Mouse (Mus musculus): ENCODE measurements around the gene Gtf2ird2.

Gene Gtf2ird2

GRCm38 (mm10) chr5:134241831-134242230 is 58.0 kb downstream of the Gtf2ird2 start:
- Histone ChIP-seq H3K4me1 (replicated peaks; ENCODE audit: low read depth, low read length) (peaks cover 57% of the 10 kb centered on the region), H3K9me3 (ENCODE audit: low read length) (no peaks in the 10 kb centered on the region)
- no peak for TF ChIP-seq POU5F1 (IDR thresholded peaks at IDR 0.05; ENCODE audit: borderline replicate concordance, low read length)
- TF ChIP-seq CTCF (conservative IDR thresholded peaks at IDR 0.05; ENCODE audit: low read length): no peak
- TF ChIP-seq NANOG (IDR thresholded peaks at IDR 0.05; ENCODE audit: borderline replicate concordance, low read length): no peak

GRCm38 (mm10) chr5:134243661-134244436 is 60.0 kb downstream of the Gtf2ird2 start:
- Histone ChIP-seq H3K9me3 (ENCODE audit: low read length) (no peaks in the 10 kb centered on the region), H3K27me3 (ENCODE audit: insufficient read depth, low read length) (no peaks in the 10 kb centered on the region), H3K4me1 (replicated peaks; ENCODE audit: low read depth, low read length) (peaks cover 37% of the 10 kb centered on the region), H3K4me3 (replicated peaks; ENCODE audit: low read length) (0 out of 2 replicates have a peak overlapping the region, but pooled peaks have one; percentile 11), H3K36me3 (ENCODE audit: insufficient read depth, low read length) (peaks cover 100% of the 10 kb centered on the region)
- TF ChIP-seq CTCF (conservative IDR thresholded peaks at IDR 0.05; ENCODE audit: low read length) (no peak), NANOG (IDR thresholded peaks at IDR 0.05; ENCODE audit: borderline replicate concordance, low read length) (no peak), POU5F1 (IDR thresholded peaks at IDR 0.05; ENCODE audit: borderline replicate concordance, low read length) (no peak)

More at GRCm38 (mm10) chr5:134241831-134242230, 58.0 kb downstream of the Gtf2ird2 start:
- no peak overlapping the region for H3K4me3 ChIP-seq (replicated peaks; ENCODE audit: low read length)
- H3K27me3 ChIP-seq (ENCODE audit: insufficient read depth, low read length): no peaks in the 10 kb centered on the region
- H3K36me3 ChIP-seq (ENCODE audit: insufficient read depth, low read length): peaks cover 100% of the 10 kb centered on the region

DNA sequence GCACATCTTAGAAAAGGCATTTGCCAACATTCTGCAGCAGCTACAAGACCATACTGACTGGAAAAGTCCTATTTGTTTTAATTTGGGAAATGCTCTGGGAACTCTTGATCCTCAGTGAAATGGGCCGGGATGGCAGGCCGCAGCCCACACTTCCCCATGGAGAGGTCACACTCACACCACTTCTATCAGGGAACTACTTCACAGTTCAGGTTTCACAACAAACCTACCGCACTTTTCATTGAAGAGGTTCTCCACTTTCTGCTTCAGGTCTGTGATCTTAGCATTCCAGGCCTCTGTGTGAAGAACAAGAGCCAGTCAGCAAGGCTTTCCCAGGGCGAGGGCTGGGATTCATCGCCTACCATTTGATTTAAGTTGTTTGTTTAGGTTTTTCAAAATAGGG is 61.1 kb downstream of the Gtf2ird2 start:
- Histone ChIP-seq H3K27me3 (ENCODE audit: insufficient read depth, low read length) (no peaks in the 10 kb centered on the region), H3K4me1 (replicated peaks; ENCODE audit: low read depth, low read length) (peaks cover 28% of the 10 kb centered on the region), H3K9me3 (ENCODE audit: low read length) (no peaks in the 10 kb centered on the region), H3K36me3 (ENCODE audit: insufficient read depth, low read length) (peaks cover 100% of the 10 kb centered on the region), H3K4me3 (replicated peaks; ENCODE audit: low read length) (no peak overlapping the region)
- TF ChIP-seq NANOG (IDR thresholded peaks at IDR 0.05; ENCODE audit: borderline replicate concordance, low read length) (no peak), POU5F1 (IDR thresholded peaks at IDR 0.05; ENCODE audit: borderline replicate concordance, low read length) (no peak), CTCF (conservative IDR thresholded peaks at IDR 0.05; ENCODE audit: low read length) (no peak)

- Histone ChIP-seq H3K9me3 (ENCODE audit: low read length) (no peaks in the 10 kb centered on the region), H3K4me3 (replicated peaks; ENCODE audit: low read length) (no peak overlapping the region), H3K27me3 (ENCODE audit: insufficient read depth, low read length) (no peaks in the 10 kb centered on the region), H3K4me1 (replicated peaks; ENCODE audit: low read depth, low read length) (peaks cover 28% of the 10 kb centered on the region), H3K36me3 (ENCODE audit: insufficient read depth, low read length) (peaks cover 98% of the 10 kb centered on the region)
- no peak for TF ChIP-seq POU5F1 (IDR thresholded peaks at IDR 0.05; ENCODE audit: borderline replicate concordance, low read length)
- TF ChIP-seq CTCF (conservative IDR thresholded peaks at IDR 0.05; ENCODE audit: low read length): no peak
- no peak for TF ChIP-seq NANOG (IDR thresholded peaks at IDR 0.05; ENCODE audit: borderline replicate concordance, low read length)
These were observed 62.3 kb downstream of the Gtf2ird2 start for GRCm38 (mm10) chr5:134246146-134246545.

DNA sequence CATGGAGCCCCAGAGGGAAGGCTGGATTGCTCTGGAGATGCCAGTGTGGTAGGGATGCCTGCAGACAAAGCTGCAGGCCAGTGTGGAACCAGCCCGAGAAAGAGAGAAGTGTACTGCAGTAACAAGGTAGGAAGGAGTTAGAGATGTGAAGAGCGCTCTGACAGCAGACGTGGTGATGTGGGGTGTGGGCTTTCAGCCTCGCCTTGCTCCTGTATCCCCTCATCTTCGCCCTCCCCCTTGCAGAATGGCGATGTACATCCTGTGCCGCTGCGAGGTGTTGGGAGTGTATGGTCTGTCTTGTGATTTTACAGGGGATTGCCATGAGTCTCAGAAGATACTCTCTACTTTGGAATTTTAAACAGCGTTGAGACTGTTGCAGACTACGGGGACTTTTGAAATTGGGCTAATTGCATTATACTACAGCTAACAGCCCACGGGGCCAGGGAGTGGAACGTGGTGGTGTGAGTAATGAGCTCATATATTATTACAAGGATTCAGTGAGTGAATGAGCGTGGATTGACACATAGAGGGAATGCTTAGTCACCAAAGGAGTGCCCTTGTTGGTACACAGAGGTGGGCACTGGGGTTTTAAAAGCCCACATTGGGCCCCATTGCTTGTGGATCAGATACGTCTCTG is 64.9 kb downstream of the Gtf2ird2 start:
- TF ChIP-seq CTCF (conservative IDR thresholded peaks at IDR 0.05; ENCODE audit: low read length) (no peak), POU5F1 (IDR thresholded peaks at IDR 0.05; ENCODE audit: borderline replicate concordance, low read length) (no peak), NANOG (IDR thresholded peaks at IDR 0.05; ENCODE audit: borderline replicate concordance, low read length) (no peak)
- Histone ChIP-seq H3K27me3 (ENCODE audit: insufficient read depth, low read length) (no peaks in the 10 kb centered on the region), H3K9me3 (ENCODE audit: low read length) (no peaks in the 10 kb centered on the region), H3K36me3 (ENCODE audit: insufficient read depth, low read length) (peaks cover 98% of the 10 kb centered on the region), H3K4me1 (replicated peaks; ENCODE audit: low read depth, low read length) (peaks cover 31% of the 10 kb centered on the region), H3K4me3 (replicated peaks; ENCODE audit: low read length) (no peak overlapping the region)

DNA sequence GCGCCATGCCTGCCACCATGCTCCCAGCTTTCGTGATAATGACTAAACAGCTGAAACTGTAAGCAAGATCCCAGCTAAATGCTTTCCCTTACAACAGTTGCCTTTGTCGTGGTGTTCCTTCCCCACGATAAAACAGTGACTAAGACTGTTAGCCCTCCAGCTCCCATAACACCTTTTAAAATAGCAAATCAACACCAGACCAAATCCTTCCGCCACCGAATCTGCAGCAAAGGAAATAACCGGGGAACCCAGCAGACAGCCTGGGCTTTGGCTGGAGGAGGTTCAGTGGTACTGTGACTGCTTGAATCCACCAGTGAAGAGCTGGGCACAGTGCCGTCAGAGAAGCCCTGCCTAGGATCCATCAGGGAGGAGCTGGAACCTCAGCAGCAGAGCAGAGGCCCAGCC is 65.4 kb downstream of the Gtf2ird2 start:
- Histone ChIP-seq H3K4me1 (replicated peaks; ENCODE audit: low read depth, low read length) (peaks cover 26% of the 10 kb centered on the region), H3K36me3 (ENCODE audit: insufficient read depth, low read length) (peaks cover 97% of the 10 kb centered on the region), H3K4me3 (replicated peaks; ENCODE audit: low read length) (no peak overlapping the region), H3K27me3 (ENCODE audit: insufficient read depth, low read length) (no peaks in the 10 kb centered on the region), H3K9me3 (ENCODE audit: low read length) (no peaks in the 10 kb centered on the region)
- TF ChIP-seq CTCF (conservative IDR thresholded peaks at IDR 0.05; ENCODE audit: low read length): no peak
- TF ChIP-seq NANOG (IDR thresholded peaks at IDR 0.05; ENCODE audit: borderline replicate concordance, low read length): no peak
- TF ChIP-seq POU5F1 (IDR thresholded peaks at IDR 0.05; ENCODE audit: borderline replicate concordance, low read length): no peak

GRCm38 (mm10) chr5:134250601-134251000 is 66.8 kb downstream of the Gtf2ird2 start:
- Histone ChIP-seq H3K4me1 (replicated peaks; ENCODE audit: low read depth, low read length) (peaks cover 14% of the 10 kb centered on the region), H3K27me3 (ENCODE audit: insufficient read depth, low read length) (no peaks in the 10 kb centered on the region), H3K4me3 (replicated peaks; ENCODE audit: low read length) (no peak overlapping the region), H3K9me3 (ENCODE audit: low read length) (no peaks in the 10 kb centered on the region), H3K36me3 (ENCODE audit: insufficient read depth, low read length) (peaks cover 97% of the 10 kb centered on the region)
- TF ChIP-seq NANOG (IDR thresholded peaks at IDR 0.05; ENCODE audit: borderline replicate concordance, low read length) (no peak), POU5F1 (IDR thresholded peaks at IDR 0.05; ENCODE audit: borderline replicate concordance, low read length) (no peak), CTCF (conservative IDR thresholded peaks at IDR 0.05; ENCODE audit: low read length) (no peak)

DNA sequence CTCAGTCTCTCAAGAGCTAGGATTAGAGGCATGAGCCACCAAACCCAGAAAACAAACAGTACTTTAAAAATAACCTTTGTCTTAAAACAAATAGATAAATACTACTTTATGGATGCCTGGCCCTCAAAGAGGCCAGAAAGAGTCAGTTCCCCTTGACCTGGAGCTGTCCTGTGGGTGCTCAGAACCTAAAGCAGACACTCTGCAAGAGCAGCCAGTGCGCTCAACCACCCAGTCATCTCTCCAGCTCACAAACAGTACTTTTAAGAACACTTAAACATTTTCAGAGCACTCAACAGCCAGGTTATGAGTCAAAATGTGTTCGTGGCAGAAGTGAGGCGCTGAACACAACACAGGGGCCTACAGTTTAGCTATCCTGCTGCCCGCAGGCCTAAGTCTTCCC is 67.3 kb downstream of the Gtf2ird2 start:
- TF ChIP-seq CTCF (conservative IDR thresholded peaks at IDR 0.05; ENCODE audit: low read length) (no peak), NANOG (IDR thresholded peaks at IDR 0.05; ENCODE audit: borderline replicate concordance, low read length) (no peak), POU5F1 (IDR thresholded peaks at IDR 0.05; ENCODE audit: borderline replicate concordance, low read length) (no peak)
- peaks cover 97% of the 10 kb centered on the region for H3K36me3 ChIP-seq (ENCODE audit: insufficient read depth, low read length)

More for the DNA sequence above, 67.3 kb downstream of the Gtf2ird2 start:
- Histone ChIP-seq H3K27me3 (ENCODE audit: insufficient read depth, low read length) (no peaks in the 10 kb centered on the region), H3K4me1 (replicated peaks; ENCODE audit: low read depth, low read length) (peaks cover 13% of the 10 kb centered on the region), H3K4me3 (replicated peaks; ENCODE audit: low read length) (no peak overlapping the region), H3K9me3 (ENCODE audit: low read length) (no peaks in the 10 kb centered on the region)
